Comparison of ENCODE assay signal across 11 mouse cellular contexts in genomic region chr16:70239432-70239941, GRCm38 (mm10).
DNase-seq lines count a peak whose midpoint lies in the region; ATAC-seq lines count a peak whose summit lies in the region.
"Had no signal": no experiment of that assay in that cellular context is flagged by ENCODE, and none has a peak within 500 bp of the region (broad histone marks: within the 10 kb centered on the region; RNA-seq: fewer than 3 reads in every experiment).

No protein-coding gene starts in this region.

- peak; percentile 53 for DNase-seq in embryo, embryonic 10 days (ENCODE audit: low spot score)
- DNase-seq in embryonic facial prominence, embryonic 14.5 days (ENCODE audit: low spot score) = peak; percentile 40
- DNase-seq in spleen, postnatal 14 days (ENCODE audit: low spot score in 2 of 2) = no peak
- DNase-seq in liver = no peak
- DNase-seq in thymus, postnatal 0 days (ENCODE audit: low spot score) = no peak
- no peak for DNase-seq in heart, adult 9 months (ENCODE audit: low spot score in 2 of 2)
- DNase-seq: heart, adult 2 months; right cerebral cortex, adult 18-20 months had no signal

- no peaks in the 10 kb centered on the region for H3K36me3 ChIP-seq in embryonic facial prominence, embryonic 14.5 days (ENCODE audit: control insufficient read depth, insufficient read depth, low read length)
- H3K36me3 ChIP-seq in kidney, embryonic 16.5 days (ENCODE audit: insufficient read depth, low read length) = no peaks in the 10 kb centered on the region
- no peaks in the 10 kb centered on the region for H3K36me3 ChIP-seq in midbrain, embryonic 15.5 days (replicated peaks)

- H3K9ac ChIP-seq in embryonic facial prominence, embryonic 14.5 days (ENCODE audit: low read depth, low read length) = no peak overlapping the region
- H3K9ac ChIP-seq in kidney, embryonic 16.5 days (replicated peaks; ENCODE audit: low read length) = no peak overlapping the region
- H3K9ac ChIP-seq in midbrain, embryonic 15.5 days = no peak overlapping the region

- H3K27ac ChIP-seq in embryonic facial prominence, embryonic 14.5 days (replicated peaks; ENCODE audit: low read depth, low read length) = no peak overlapping the region
- peak overlapping the region; percentile 62 for H3K27ac ChIP-seq in kidney, embryonic 16.5 days (ENCODE audit: low read length)
- H3K27ac ChIP-seq in midbrain, embryonic 15.5 days = no peak overlapping the region
- H3K27ac ChIP-seq: heart, adult 2 months had no signal

- H3K4me2 ChIP-seq in embryonic facial prominence, embryonic 14.5 days (ENCODE audit: low read depth, low read length) = no peak overlapping the region
- no peak overlapping the region for H3K4me2 ChIP-seq in kidney, embryonic 16.5 days (replicated peaks; ENCODE audit: low read depth, low read length)
- no peak overlapping the region for H3K4me2 ChIP-seq in midbrain, embryonic 15.5 days
- H3K4me2 ChIP-seq: liver, embryonic 11.5 days had no signal

- peaks cover 23% of the 10 kb centered on the region; the same call in 1 of the 2 replicates for H3K4me1 ChIP-seq in embryonic facial prominence, embryonic 14.5 days (ENCODE audit: control insufficient read depth, insufficient read depth, low read length)
- peaks cover 21% of the 10 kb centered on the region for H3K4me1 ChIP-seq in kidney, embryonic 16.5 days (ENCODE audit: insufficient read depth, low read length)
- H3K4me1 ChIP-seq in midbrain, embryonic 15.5 days = no peaks in the 10 kb centered on the region

- H3K27me3 ChIP-seq in embryonic facial prominence, embryonic 14.5 days (replicated peaks; ENCODE audit: control insufficient read depth, insufficient read depth, low read length) = no peaks in the 10 kb centered on the region
- H3K27me3 ChIP-seq in kidney, embryonic 16.5 days (ENCODE audit: insufficient read depth, low read length) = no peaks in the 10 kb centered on the region
- no peaks in the 10 kb centered on the region for H3K27me3 ChIP-seq in midbrain, embryonic 15.5 days (replicated peaks)

- peak; percentile 47; the same call in 1 of the 2 replicates for ATAC-seq in embryonic facial prominence, embryonic 14.5 days (ENCODE audit: low read depth)
- peak; percentile 94 for ATAC-seq in kidney, embryonic 16.5 days (ENCODE audit: low FRiP score, low TSS enrichment)
- peak; percentile 70 for ATAC-seq in midbrain, embryonic 15.5 days (replicated peaks)

- H3K4me3 ChIP-seq in embryonic facial prominence, embryonic 14.5 days (ENCODE audit: low read depth, low read length) = no peak overlapping the region
- H3K4me3 ChIP-seq in kidney, embryonic 16.5 days (ENCODE audit: low read length) = no peak overlapping the region
- no peak overlapping the region for H3K4me3 ChIP-seq in midbrain, embryonic 15.5 days
- H3K4me3 ChIP-seq: heart, adult 2 months had no signal

- H3K9me3 ChIP-seq in embryonic facial prominence, embryonic 14.5 days (ENCODE audit: control insufficient read depth, low read length) = no peaks in the 10 kb centered on the region
- no peaks in the 10 kb centered on the region for H3K9me3 ChIP-seq in kidney, embryonic 16.5 days (ENCODE audit: low read length)
- H3K9me3 ChIP-seq in midbrain, embryonic 15.5 days = no peaks in the 10 kb centered on the region

- WGBS in embryonic facial prominence, embryonic 14.5 days = 26% methylated on average over 7 of the region's 7 CpGs
- WGBS in kidney, embryonic 16.5 days = 9% methylated on average over 7 of the region's 7 CpGs
- 19% methylated on average over 7 of the region's 7 CpGs for WGBS in midbrain, embryonic 15.5 days

Comparison
In these comparisons a context has a peak if more than half of its experiments do, and no peak if none do; other contexts are left out.
1. DNase-seq: peak in embryo, embryonic 10 days (single experiment) and embryonic facial prominence, embryonic 14.5 days (single experiment); none in spleen, postnatal 14 days (0 of 2), liver (single experiment), thymus, postnatal 0 days (single experiment) and heart, adult 9 months (0 of 2).
2. Peak in every context shown above with its lines, with median percentiles within 50 percentile points of each other: ATAC-seq.